Mouse (Mus musculus) inflammation-experienced regulatory T-cells, adult 6 months (primary cell): ENCODE results near the gene Slc35d1. TPM values are rescaled to one million over a fixed set of nuclear protein-coding genes. Genes with fewer than 3 reads are reported as not detected.
A peak's percentile ranks its signal among the peaks of the same experiment; 100 is the strongest.
"Not testable (repeated sequence)": the region's sequence is repeated elsewhere in the genome, so short reads cannot be mapped to it uniquely, and the experiment has no call there.

Source experiments
- ATAC-seq: one replicate; pipeline ENCODE4 v1.8.0; 2017
- polyA plus RNA-seq, 3 experiments: library from polyadenylated mRNA; unstranded; fragments of 100-300 nt; shearing (Covaris generic); gene quantifications; one replicate each; pipeline ENCODE4 v1.2.1; 2017

Gene Slc35d1
- polyA plus RNA-seq, 3 experiments from 2014 or later: 21.1 to 24.4 (median 24.2) TPM

- ATAC-seq: no peak
These were observed 34.6 kb downstream of the Slc35d1 start for GRCm38 (mm10) chr4:103180300-103180888.

- no peak for ATAC-seq
These were observed 35.4 kb downstream of the Slc35d1 start for GRCm38 (mm10) chr4:103179581-103179980.

GRCm38 (mm10) chr4:103178635-103179318 is 36.2 kb downstream of the Slc35d1 start:
- no peak for ATAC-seq

GRCm38 (mm10) chr4:103177681-103178080 is 37.3 kb downstream of the Slc35d1 start:
- no peak for ATAC-seq

GRCm38 (mm10) chr4:103174001-103174400 is 41.0 kb downstream of the Slc35d1 start:
- no peak for ATAC-seq

GRCm38 (mm10) chr4:103173507-103173906 is 41.5 kb downstream of the Slc35d1 start:
- ATAC-seq: no peak

GRCm38 (mm10) chr4:103171256-103171655 is 43.7 kb downstream of the Slc35d1 start:
- ATAC-seq: no peak

- not testable (repeated sequence) for ATAC-seq
These were observed 48.8 kb downstream of the Slc35d1 start for GRCm38 (mm10) chr4:103166198-103166597.

- ATAC-seq: no peak
These were observed 56.2 kb downstream of the Slc35d1 start for GRCm38 (mm10) chr4:103158781-103159180.

GRCm38 (mm10) chr4:103151946-103152345 is 63.0 kb downstream of the Slc35d1 start:
- no peak for ATAC-seq

GRCm38 (mm10) chr4:103146339-103146738 is 68.6 kb downstream of the Slc35d1 start:
- ATAC-seq: peak; percentile 78

GRCm38 (mm10) chr4:103136946-103137345 is 78.0 kb downstream of the Slc35d1 start:
- no peak for ATAC-seq

GRCm38 (mm10) chr4:103126533-103126932 is 88.4 kb downstream of the Slc35d1 start:
- no peak for ATAC-seq

- ATAC-seq: no peak
These were observed 91.4 kb downstream of the Slc35d1 start for GRCm38 (mm10) chr4:103123606-103124005.

- peak; percentile 42 for ATAC-seq
These were observed 91.9 kb downstream of the Slc35d1 start for GRCm38 (mm10) chr4:103123086-103123485.

GRCm38 (mm10) chr4:103120874-103121389 is 94.0 kb downstream of the Slc35d1 start:
- peak; percentile 8 for ATAC-seq

Other genes with a start within 250 kb of the Slc35d1 start
- under 1 TPM in 1 of 3 experiments, not detected in 2; 0.58 TPM for gene Tctex1d1, start 236.6 kb downstream of the Slc35d1 start, polyA plus RNA-seq
- gene Insl5, start 188.3 kb downstream of the Slc35d1 start, polyA plus RNA-seq: not detected
- gene Mier1, start 100.8 kb downstream of the Slc35d1 start, polyA plus RNA-seq: 10 to 100 TPM; 67.5 to 88.1 (median 83.0) TPM
- gene Wdr78, start 100.6 kb downstream of the Slc35d1 start, polyA plus RNA-seq: 1 to 10 TPM; 1.2 to 2.1 (median 1.4) TPM
- not detected for gene 4921539E11Rik, start 75.7 kb upstream of the Slc35d1 start, polyA plus RNA-seq
- 10 to 100 TPM; 21.6 to 35.0 (median 28.3) TPM for gene Oma1, start 98.6 kb upstream of the Slc35d1 start, polyA plus RNA-seq